Mouse (Mus musculus) CH12.LX (cell line): ENCODE results near the gene Rexo5. TPM values are rescaled to one million over a fixed set of nuclear protein-coding genes. Genes with fewer than 3 reads are reported as not detected.
A peak's percentile ranks its signal among the peaks of the same experiment; 100 is the strongest.

Source experiments
- DNase-seq: peaks from one replicate; pipeline ENCODE4 v3.0.0-alpha.2; 2013; ENCODE audit errors: extremely low read depth
- H3K27ac ChIP-seq: 2 replicates; pipeline ENCODE4 v1.5.1; 2012; ENCODE audit warnings: low read depth, mild to moderate bottlenecking, control low read depth, moderate library complexity; ENCODE audit not compliant: insufficient read depth
- H3K27me3 ChIP-seq: replicated peaks from 2 replicates; pipeline ENCODE3; 2012; ENCODE audit warnings: inconsistent platforms
- H3K36me3 ChIP-seq, 2 experiments: replicated peaks in 1 of 2; 2 replicates each; pipeline versions ENCODE3 to v1.6.1; 2012; ENCODE audit warnings: inconsistent platforms in 1 of 2, low read length in 1 of 2, mild to moderate bottlenecking in 1 of 2, mixed read lengths in 1 of 2, moderate library complexity in 1 of 2; ENCODE audit not compliant: control insufficient read depth in 1 of 2, insufficient read depth in 1 of 2
- H3K4me1 ChIP-seq, 2 experiments: 2 replicates each; pipeline ENCODE4 v1.6.1; 2012; ENCODE audit warnings: inconsistent platforms in 1 of 2, moderate library complexity in 1 of 2; ENCODE audit not compliant: insufficient read depth in 2 of 2, control insufficient read depth in 1 of 2
- H3K4me2 ChIP-seq: 2 replicates; pipeline ENCODE4 v1.6.1; 2012; ENCODE audit warnings: low read depth, mild to moderate bottlenecking, control low read depth; ENCODE audit not compliant: poor library complexity, insufficient read depth, severe bottlenecking
- H3K4me3 ChIP-seq, 3 experiments: fragments of 150-350 bp in 1 of 3; sonication (generic) in 1 of 3; replicated peaks in 1 of 3; 2 replicates each; pipeline versions ENCODE3 to v1.5.1; 2011 to 2012; ENCODE audit warnings: low read depth in 2 of 3, low read length in 2 of 3, mild to moderate bottlenecking in 2 of 3, moderate library complexity in 2 of 3, control low read depth in 1 of 3, improper control_type of control experiment in 1 of 3, inconsistent platforms in 1 of 3, mixed read lengths in 1 of 3; ENCODE audit not compliant: poor library complexity in 1 of 3
- H3K79me2 ChIP-seq: replicated peaks from 2 replicates; pipeline ENCODE4 v1.6.1; 2012; ENCODE audit warnings: mild to moderate bottlenecking, moderate library complexity; ENCODE audit not compliant: control insufficient read depth, poor library complexity, insufficient read depth, severe bottlenecking; ENCODE audit errors: extremely low read depth
- H3K9ac ChIP-seq: 2 replicates; pipeline ENCODE4 v1.6.1; 2012; ENCODE audit warnings: low read depth, mild to moderate bottlenecking, control low read depth, moderate library complexity; ENCODE audit not compliant: insufficient read depth
- H3K9me3 ChIP-seq: replicated peaks from 2 replicates; pipeline ENCODE3; 2012; ENCODE audit warnings: low read length, inconsistent platforms, mixed read lengths
- CHD1 ChIP-seq: IDR thresholded peaks from 2 replicates; pipeline ENCODE4 v1.6.1; 2012; ENCODE audit warnings: low read depth, low read length, improper control_type of control experiment, inconsistent platforms
- CHD2 ChIP-seq: IDR thresholded peaks from 2 replicates; pipeline ENCODE4 v1.6.1; 2011; ENCODE audit warnings: low read length, improper control_type of control experiment
- ELF1 ChIP-seq: IDR thresholded peaks from 2 replicates; pipeline ENCODE4 v1.6.1; 2014; ENCODE audit warnings: low read depth, mild to moderate bottlenecking, inconsistent platforms, low read length, improper control_type of control experiment
- EP300 ChIP-seq: IDR thresholded peaks from 2 replicates; pipeline ENCODE4 v1.6.1; 2011; ENCODE audit warnings: low read length, improper control_type of control experiment
- HCFC1 ChIP-seq: IDR thresholded peaks from 2 replicates; pipeline ENCODE4 v1.6.1; 2012; ENCODE audit warnings: low read depth, mild to moderate bottlenecking, inconsistent platforms, low read length, improper control_type of control experiment
- JUN ChIP-seq: IDR thresholded peaks from 2 replicates; pipeline ENCODE4 v1.6.1; 2011; ENCODE audit warnings: low read depth, mild to moderate bottlenecking, low read length, improper control_type of control experiment, moderate library complexity; ENCODE audit not compliant: insufficient read depth
- JUND ChIP-seq: conservative IDR thresholded peaks from 2 replicates; pipeline ENCODE4 v1.6.1; 2011; ENCODE audit warnings: low read depth, low read length, improper control_type of control experiment
- KAT2A ChIP-seq: IDR thresholded peaks from 2 replicates; pipeline ENCODE4 v1.6.1; 2012; ENCODE audit warnings: low read length, improper control_type of control experiment, inconsistent platforms; ENCODE audit not compliant: insufficient replicate concordance
- MAFK ChIP-seq: IDR thresholded peaks from 2 replicates; pipeline ENCODE4 v1.6.1; 2011; ENCODE audit warnings: low read length, improper control_type of control experiment; ENCODE audit not compliant: insufficient replicate concordance
- MAZ ChIP-seq: IDR thresholded peaks from 2 replicates; pipeline ENCODE4 v1.6.1; 2012; ENCODE audit warnings: low read depth, mild to moderate bottlenecking, inconsistent platforms, low read length, improper control_type of control experiment, moderate library complexity
- MEF2A ChIP-seq: IDR thresholded peaks from 2 replicates; pipeline ENCODE4 v1.6.1; 2014; ENCODE audit warnings: low read depth, mild to moderate bottlenecking, inconsistent platforms, low read length, improper control_type of control experiment, borderline replicate concordance
- MXI1 ChIP-seq: IDR thresholded peaks from 2 replicates; pipeline ENCODE4 v1.6.1; 2011; ENCODE audit warnings: mild to moderate bottlenecking, low read depth, low read length, improper control_type of control experiment
- MYC ChIP-seq: IDR thresholded peaks from 2 replicates; pipeline ENCODE4 v1.6.1; 2011; ENCODE audit warnings: low read depth, mild to moderate bottlenecking, improper control_type of control experiment, low read length
- POLR2A ChIP-seq: IDR thresholded peaks from 2 replicates; pipeline ENCODE4 v1.6.1; 2011; ENCODE audit warnings: low read depth, mild to moderate bottlenecking, improper control_type of control experiment, low read length
- POLR2AphosphoS2 ChIP-seq: IDR thresholded peaks from 2 replicates; pipeline ENCODE4 v1.6.1; 2011; ENCODE audit warnings: low read depth, low read length, improper control_type of control experiment
- RAD21 ChIP-seq: IDR thresholded peaks from 2 replicates; pipeline ENCODE4 v1.6.1; 2011; ENCODE audit warnings: low read depth, mild to moderate bottlenecking, low read length, improper control_type of control experiment, moderate library complexity
- RCOR1 ChIP-seq: conservative IDR thresholded peaks from 2 replicates; pipeline ENCODE4 v1.6.1; 2012; ENCODE audit warnings: low read depth, mild to moderate bottlenecking, inconsistent platforms, low read length, improper control_type of control experiment
- SIN3A ChIP-seq: IDR thresholded peaks from 2 replicates; pipeline ENCODE4 v1.6.1; 2012; ENCODE audit warnings: low read length, improper control_type of control experiment, inconsistent platforms
- SMC3 ChIP-seq: IDR thresholded peaks from 2 replicates; pipeline ENCODE4 v1.6.1; 2011; ENCODE audit warnings: low read depth, low read length, improper control_type of control experiment
- TBP ChIP-seq: conservative IDR thresholded peaks from 2 replicates; pipeline ENCODE4 v1.6.1; 2011; ENCODE audit warnings: low read depth, low read length, improper control_type of control experiment
- USF2 ChIP-seq: conservative IDR thresholded peaks from 2 replicates; pipeline ENCODE4 v1.6.1; 2011; ENCODE audit warnings: low read depth, low read length, improper control_type of control experiment
- ZC3H11A ChIP-seq: IDR thresholded peaks from 2 replicates; pipeline ENCODE4 v1.6.1; 2012; ENCODE audit warnings: low read depth, mild to moderate bottlenecking, inconsistent platforms, low read length, improper control_type of control experiment
- ZKSCAN1 ChIP-seq: IDR thresholded peaks from 2 replicates; pipeline ENCODE4 v1.6.1; 2012; ENCODE audit warnings: low read depth, inconsistent platforms, low read length, improper control_type of control experiment, borderline replicate concordance
- ZMIZ1 ChIP-seq: IDR thresholded peaks from 2 replicates; pipeline ENCODE4 v1.6.1; 2012; ENCODE audit warnings: low read depth, mild to moderate bottlenecking, inconsistent platforms, low read length, improper control_type of control experiment
- ZNF384 ChIP-seq: IDR thresholded peaks from 2 replicates; pipeline ENCODE4 v1.6.1; 2012; ENCODE audit warnings: low read depth, low read length, improper control_type of control experiment, inconsistent platforms
- dilution Hi-C: fragments of 300-500 bp; cut with MboI; formaldehyde crosslinking; loops from 2 replicates; pipeline ENCODE4 v1.14.3; 2020; ENCODE audit warnings: low sequenced_read_pairs; ENCODE audit not compliant: extremely low pct_unique_long_range_greater_than_20kb, extremely low pct_ligation_motif_present
- in situ Hi-C: fragments of 300-500 bp; cut with MboI; formaldehyde crosslinking; loops from 3 replicates; pipeline ENCODE4 v1.14.3; 2019; ENCODE audit warnings: low sequenced_read_pairs, low pct_ligation_motif_present, low pct_unique_long_range_greater_than_20kb, mixed read lengths
- polyA plus RNA-seq: library from polyadenylated mRNA; unstranded; fragments of >175 nt; gene quantifications from 2 replicates; pipeline ENCODE4 v1.2.1, GENCODE M21; 2012; ENCODE audit warnings: low read depth; ENCODE audit not compliant: insufficient read length
- total RNA-seq, 2 experiments: library from RNA; depleted of rRNA; stranded (reverse); fragments of 300-350 nt in 1 of 2; fragments of >200 nt in 1 of 2; gene quantifications; 2 replicates each; pipeline ENCODE4 v1.2.3; 2012 to 2014

The Rexo5 gene
- total and polyA plus RNA-seq, 3 experiments = 11.0 to 15.5 (median 12.0) TPM

DNA sequence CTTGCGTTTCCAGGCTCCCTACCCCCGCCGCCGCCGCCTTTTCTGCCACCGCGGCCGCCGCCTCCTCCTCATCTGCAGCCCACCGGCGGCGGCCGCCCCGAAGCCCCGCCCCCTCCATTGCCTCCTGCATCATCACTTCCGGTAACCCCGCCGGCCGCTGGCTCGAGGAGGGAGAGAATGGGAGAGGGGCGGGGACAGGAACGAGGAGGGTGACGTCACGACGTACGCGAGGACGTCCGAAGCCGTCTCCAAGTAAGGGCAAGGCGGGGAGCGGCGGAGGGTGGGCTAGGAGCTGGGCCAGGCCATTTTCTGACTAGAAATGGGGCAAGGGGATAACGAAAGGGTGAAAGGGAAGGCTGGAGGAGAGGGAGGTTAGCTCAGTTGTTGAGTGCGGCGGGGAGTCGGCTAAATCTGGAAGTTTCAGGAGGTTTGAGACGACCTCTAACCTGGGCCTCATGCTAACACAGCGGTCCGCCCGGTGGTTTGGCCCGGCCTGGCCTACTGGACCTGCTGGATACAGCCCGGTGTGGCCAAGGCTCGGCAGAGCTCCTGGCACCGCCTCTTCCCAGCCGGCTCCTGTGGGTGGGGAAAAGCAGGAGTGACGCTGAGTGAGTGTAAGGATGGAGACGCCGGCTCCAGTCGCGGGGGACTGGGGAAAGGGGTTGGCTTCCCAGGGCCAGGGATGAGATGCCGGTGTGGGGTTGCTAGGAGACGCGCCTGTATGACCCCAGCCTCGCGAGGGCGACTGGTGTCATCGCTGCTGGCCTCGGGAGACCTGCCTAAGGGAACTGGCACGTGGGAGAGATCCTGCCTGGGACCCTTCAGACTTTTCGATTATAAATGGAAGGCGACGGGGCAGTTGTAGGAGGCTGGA, 102.1 kb downstream of the Rexo5 start, which contains the start of the genes Lyrm1 and Dcun1d3 (continued):
- no peak for TF ChIP-seq ZNF384
- TF ChIP-seq HCFC1 = peak; percentile 86
- peak; percentile 83 for TF ChIP-seq MAZ
- TF ChIP-seq ZKSCAN1 = no peak
- no peak for TF ChIP-seq JUND
- no peak for TF ChIP-seq RAD21
- TF ChIP-seq CHD2 = peak; percentile 62
- TF ChIP-seq MYC = no peak
- peak; percentile 58; the same call in 1 of the 2 replicates for TF ChIP-seq MEF2A
- TF ChIP-seq MXI1 = peak; percentile 81
- peak; percentile 76 for TF ChIP-seq SIN3A

DNA sequence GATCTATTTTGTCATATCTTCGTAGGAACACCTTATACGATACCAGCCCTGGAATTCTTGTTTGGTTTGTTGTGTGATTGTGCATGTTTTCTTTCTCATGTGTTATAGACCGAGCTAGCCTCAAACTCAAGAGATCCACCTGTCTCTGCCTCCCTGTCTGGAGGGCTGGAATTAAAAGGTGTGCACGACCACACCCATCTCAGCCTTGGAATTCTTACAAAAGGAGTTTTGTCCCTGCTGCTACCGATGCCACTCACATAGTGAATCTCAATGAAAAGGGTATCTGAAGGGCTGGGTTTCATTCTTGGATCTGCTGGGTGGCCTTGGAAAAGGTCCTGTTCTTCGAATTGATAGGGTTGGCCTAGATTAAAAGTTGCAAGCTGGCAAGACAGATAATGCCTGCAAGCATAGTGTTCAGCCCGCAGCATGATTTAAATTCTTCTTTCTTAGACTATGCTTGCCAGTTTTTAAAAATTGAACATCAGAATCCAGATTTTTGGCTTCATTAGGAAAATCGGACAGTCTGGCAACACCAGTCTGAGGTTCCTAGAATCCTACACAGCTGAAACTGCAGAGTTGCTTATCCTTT, 103.8 kb downstream of the Rexo5 start:
- in situ Hi-C loops = no loop called here

DNA sequence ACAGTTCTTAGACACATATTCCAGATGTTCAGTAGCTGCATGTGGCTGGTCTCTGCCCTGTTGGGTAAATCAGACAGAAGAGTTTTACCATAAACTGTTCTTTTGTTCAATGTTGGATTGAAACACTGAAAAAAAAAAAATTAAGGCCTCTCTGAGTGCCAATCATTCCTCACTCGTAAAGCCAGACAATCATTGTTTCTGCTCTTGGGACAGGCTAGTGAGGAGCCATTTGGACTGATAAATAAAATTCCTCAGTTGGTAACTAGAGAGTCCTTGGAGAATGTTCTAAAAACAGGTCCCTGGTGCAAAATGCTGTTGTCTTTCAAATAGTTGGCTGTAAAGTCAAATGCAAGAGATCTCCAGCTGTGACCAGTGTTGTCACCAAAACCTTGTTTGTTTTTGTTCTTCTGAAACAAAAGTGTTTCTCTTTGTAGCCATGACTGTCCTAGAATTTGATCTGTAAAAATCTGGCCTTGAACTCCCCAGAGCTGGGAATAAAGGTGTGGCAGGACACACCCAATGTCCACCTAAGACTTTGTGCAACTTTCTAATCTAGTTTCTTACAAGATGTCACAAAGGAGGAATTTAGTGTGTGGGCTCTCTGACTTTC, 104.5 kb downstream of the Rexo5 start:
- dilution Hi-C loops (no loop called here), in situ Hi-C loops (no loop called here)
- DNase-seq = no peak
- no peak for TF ChIP-seq KAT2A
- TF ChIP-seq MAFK = no peak
- TF ChIP-seq USF2 = no peak
- TF ChIP-seq ZC3H11A = no peak
- TF ChIP-seq CHD2 = no peak
- TF ChIP-seq MYC = no peak
- TF ChIP-seq POLR2A = no peak
- TF ChIP-seq TBP = no peak
- no peak for TF ChIP-seq EP300
- no peak for TF ChIP-seq ZMIZ1
- TF ChIP-seq RAD21 = no peak
- TF ChIP-seq SMC3 = no peak
- TF ChIP-seq ELF1 = no peak
- no peak for TF ChIP-seq JUND
- no peak for TF ChIP-seq POLR2AphosphoS2
- no peak for TF ChIP-seq ZKSCAN1
- no peak for TF ChIP-seq RCOR1
- no peak for TF ChIP-seq HCFC1
- Histone ChIP-seq H3K79me2 (no peaks in the 10 kb centered on the region; the same call in 1 of the 2 replicates), H3K4me1 (peaks cover 2 to 37% of the 10 kb centered on the region in 2 experiments; a peak in 3 of 4 replicates), H3K27ac (no peak overlapping the region), H3K9ac (no peak overlapping the region), H3K27me3 (no peaks in the 10 kb centered on the region), H3K4me2 (no peak overlapping the region), H3K4me3 (no peak overlapping the region), H3K36me3 (peaks cover 0 to 5% of the 10 kb centered on the region in 2 experiments), H3K9me3 (no peaks in the 10 kb centered on the region)

More for the DNA sequence above, 103.8 kb downstream of the Rexo5 start:
- no peak overlapping the region for H3K9ac ChIP-seq
- H3K4me3 ChIP-seq = no peak overlapping the region
- TF ChIP-seq ZC3H11A (no peak), JUN (no peak), MAFK (no peak), CHD2 (no peak), MAZ (no peak), POLR2AphosphoS2 (no peak), USF2 (no peak), SMC3 (no peak), CHD1 (no peak), ELF1 (no peak)
- peaks cover 2 to 37% of the 10 kb centered on the region in 2 experiments; a peak in 3 of 4 replicates for H3K4me1 ChIP-seq
- H3K9me3 ChIP-seq = no peaks in the 10 kb centered on the region
- H3K79me2 ChIP-seq = no peaks in the 10 kb centered on the region; the same call in 1 of the 2 replicates
- no peak overlapping the region for H3K4me2 ChIP-seq
- dilution Hi-C loops = no loop called here
- H3K27me3 ChIP-seq = no peaks in the 10 kb centered on the region
- no peak for DNase-seq
- H3K36me3 ChIP-seq = peaks cover 0 to 5% of the 10 kb centered on the region in 2 experiments
- no peak overlapping the region for H3K27ac ChIP-seq
